Mouse (Mus musculus) liver, embryonic 12.5 days (tissue): ENCODE measurements at regions not wholly inside any gene's neighbourhood (a gene's known extent, or its start where the extent isn't known, plus 50 kb on each side); places are given as distances from the start of the nearest gene placed in this dataset.

Experiments
- ATAC-seq: fragments of 200-750 bp; cut with Nextera tagmentation; 2 replicates; pipeline ENCODE4 v1.8.0; 2017; ENCODE audit warnings: moderate number of reproducible peaks, mild to moderate bottlenecking, moderate library complexity
- H3K27ac ChIP-seq: fragments of 300-500 bp; sonication (generic); 2 replicates; pipeline ENCODE4 v1.5.1; 2016; ENCODE audit warnings: mild to moderate bottlenecking
- H3K27me3 ChIP-seq: fragments of 300-500 bp; sonication (generic); replicated peaks from 2 replicates; pipeline ENCODE4 v1.6.1; 2016; ENCODE audit warnings: mild to moderate bottlenecking, moderate library complexity
- H3K36me3 ChIP-seq: fragments of 300-500 bp; sonication (generic); 2 replicates; pipeline ENCODE4 v1.6.1; 2016; ENCODE audit warnings: mild to moderate bottlenecking, moderate library complexity
- H3K4me1 ChIP-seq: fragments of 300-500 bp; sonication (generic); 2 replicates; pipeline ENCODE4 v1.6.1; 2016
- H3K4me2 ChIP-seq: fragments of 300-500 bp; sonication (generic); 2 replicates; pipeline ENCODE4 v1.6.1; 2016; ENCODE audit warnings: mild to moderate bottlenecking, moderate library complexity
- H3K4me3 ChIP-seq: fragments of 300-500 bp; sonication (generic); 2 replicates; pipeline ENCODE4 v1.5.1; 2016; ENCODE audit warnings: mild to moderate bottlenecking, moderate library complexity
- H3K9ac ChIP-seq: fragments of 300-500 bp; sonication (generic); 2 replicates; pipeline ENCODE4 v1.6.1; 2016; ENCODE audit warnings: mild to moderate bottlenecking, moderate library complexity
- H3K9me3 ChIP-seq: fragments of 300-500 bp; sonication (generic); replicated peaks from 2 replicates; pipeline ENCODE4 v1.6.1; 2016; ENCODE audit warnings: mild to moderate bottlenecking, moderate library complexity
- WGBS: fragments of 180-500 bp; shearing (Covaris S2); methylation state at CpG from one replicate; pipeline ENCODE4 v1.1.7; 2016; ENCODE audit not compliant: insufficient replicate concordance; 5-methylcytosine and 5-hydroxymethylcytosine counted together

DNA sequence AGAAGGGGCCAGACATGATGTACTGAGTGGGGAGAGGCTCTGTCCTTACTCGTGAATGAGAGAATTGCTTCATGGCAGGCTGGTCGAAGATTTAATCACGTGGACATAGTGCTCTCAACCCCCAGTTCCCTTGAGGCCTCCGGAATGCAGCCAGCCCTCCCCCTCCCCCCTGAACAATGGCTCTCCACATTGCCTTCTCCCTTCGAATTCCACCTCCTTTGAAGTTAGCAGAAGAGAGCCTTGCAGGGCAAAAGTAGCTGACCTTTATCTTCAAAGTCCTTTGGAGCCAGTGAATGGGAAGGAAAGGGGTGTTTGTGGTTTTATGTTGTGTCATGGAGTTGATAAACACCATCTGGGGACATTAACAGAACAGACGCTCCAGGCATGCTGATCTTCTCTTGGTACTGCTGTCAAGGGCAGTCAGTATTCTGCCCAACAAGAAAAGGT lies 187.9 kb upstream of the Egfl6 start:
- H3K27ac ChIP-seq, result no peak overlapping the region
- no peaks in the 10 kb centered on the region for H3K36me3 ChIP-seq
- H3K27me3 ChIP-seq, result 0 out of 2 replicates have a peak, but pooled peaks cover 7% of the 10 kb centered on the region
- peak; percentile 51; the same call in 1 of the 2 replicates for ATAC-seq
- H3K9ac ChIP-seq, result no peak overlapping the region
- H3K9me3 ChIP-seq, result no peaks in the 10 kb centered on the region
- H3K4me2 ChIP-seq, result no peak overlapping the region
- WGBS, result 8% methylated on average over 6 of the region's 6 CpGs
- H3K4me1 ChIP-seq, result no peaks in the 10 kb centered on the region
- no peak overlapping the region for H3K4me3 ChIP-seq

GRCm38 (mm10) chrX:166766991-166767390 lies 181.5 kb upstream of the Egfl6 start:
- no peak for ATAC-seq
- WGBS, result 73% methylated on average over 6 of the region's 6 CpGs
- no peak overlapping the region for H3K4me2 ChIP-seq
- H3K9ac ChIP-seq, result no peak overlapping the region
- no peaks in the 10 kb centered on the region for H3K9me3 ChIP-seq
- no peak overlapping the region for H3K27ac ChIP-seq
- no peaks in the 10 kb centered on the region for H3K4me1 ChIP-seq
- H3K4me3 ChIP-seq, result no peak overlapping the region
- H3K36me3 ChIP-seq, result no peaks in the 10 kb centered on the region
- H3K27me3 ChIP-seq, result 0 out of 2 replicates have a peak, but pooled peaks cover 3% of the 10 kb centered on the region

- no peaks in the 10 kb centered on the region for H3K4me1 ChIP-seq
- H3K9me3 ChIP-seq, result no peaks in the 10 kb centered on the region
- H3K4me2 ChIP-seq, result no peak overlapping the region
- H3K36me3 ChIP-seq, result no peaks in the 10 kb centered on the region
- no peak for ATAC-seq
- H3K9ac ChIP-seq, result no peak overlapping the region
- H3K27me3 ChIP-seq, result no peaks in the 10 kb centered on the region
- no peak overlapping the region for H3K4me3 ChIP-seq
- H3K27ac ChIP-seq, result no peak overlapping the region
- 49% methylated on average over 2 of the region's 2 CpGs for WGBS
Measured at GRCm38 (mm10) chrX:166765647-166766046, 180.1 kb upstream of the Egfl6 start.

DNA sequence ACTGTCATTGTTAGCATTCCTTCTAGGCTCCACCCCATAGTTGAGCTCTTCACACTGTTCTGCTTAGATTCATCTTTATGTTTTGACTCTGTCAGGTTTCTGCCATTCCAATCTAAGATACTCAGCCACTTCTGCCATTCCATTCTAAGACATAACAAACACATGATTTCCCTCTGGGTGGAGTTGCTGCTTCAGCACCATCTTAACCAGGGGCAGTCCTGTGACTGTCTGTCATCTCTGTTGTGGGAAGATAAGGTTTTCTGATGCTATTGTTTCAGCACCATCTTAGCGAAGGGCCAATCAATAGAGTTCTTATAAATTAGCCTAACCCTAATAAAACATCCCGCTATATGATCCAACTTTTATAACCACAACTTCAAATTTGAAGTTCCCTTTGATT lies 176.6 kb upstream of the Egfl6 start:
- Histone ChIP-seq H3K4me2 (no peak overlapping the region), H3K4me3 (no peak overlapping the region), H3K9ac (no peak overlapping the region), H3K27ac (no peak overlapping the region), H3K9me3 (no peaks in the 10 kb centered on the region), H3K4me1 (no peaks in the 10 kb centered on the region), H3K36me3 (no peaks in the 10 kb centered on the region), H3K27me3 (no peaks in the 10 kb centered on the region)
- ATAC-seq, result peak; percentile 54; the same call in 1 of the 2 replicates
- 48% methylated on average over 2 of the region's 2 CpGs for WGBS

- no peak overlapping the region for H3K4me2 ChIP-seq
- no peak overlapping the region for H3K4me3 ChIP-seq
- no peaks in the 10 kb centered on the region for H3K36me3 ChIP-seq
- ATAC-seq, result no peak
- H3K9me3 ChIP-seq, result no peaks in the 10 kb centered on the region
- H3K27ac ChIP-seq, result no peak overlapping the region
- no peaks in the 10 kb centered on the region for H3K27me3 ChIP-seq
- 0 out of 2 replicates have a peak, but pooled peaks cover 4% of the 10 kb centered on the region for H3K4me1 ChIP-seq
- 39% methylated on average over 1 of the region's 1 CpGs for WGBS
- H3K9ac ChIP-seq, result no peak overlapping the region
Measured at GRCm38 (mm10) chrX:166757152-166757551, 171.6 kb upstream of the Egfl6 start.

GRCm38 (mm10) chrX:166754967-166755654 lies 169.6 kb upstream of the Egfl6 start:
- WGBS, result 43% methylated on average over 3 of the region's 3 CpGs
- peak; percentile 49; the same call in 1 of the 2 replicates for ATAC-seq
- Histone ChIP-seq H3K4me1 (0 out of 2 replicates have a peak, but pooled peaks cover 4% of the 10 kb centered on the region), H3K4me3 (no peak overlapping the region), H3K9ac (no peak overlapping the region), H3K27ac (no peak overlapping the region), H3K36me3 (no peaks in the 10 kb centered on the region), H3K27me3 (no peaks in the 10 kb centered on the region), H3K9me3 (no peaks in the 10 kb centered on the region), H3K4me2 (0 out of 2 replicates have a peak overlapping the region, but pooled peaks have one; percentile 6)

DNA sequence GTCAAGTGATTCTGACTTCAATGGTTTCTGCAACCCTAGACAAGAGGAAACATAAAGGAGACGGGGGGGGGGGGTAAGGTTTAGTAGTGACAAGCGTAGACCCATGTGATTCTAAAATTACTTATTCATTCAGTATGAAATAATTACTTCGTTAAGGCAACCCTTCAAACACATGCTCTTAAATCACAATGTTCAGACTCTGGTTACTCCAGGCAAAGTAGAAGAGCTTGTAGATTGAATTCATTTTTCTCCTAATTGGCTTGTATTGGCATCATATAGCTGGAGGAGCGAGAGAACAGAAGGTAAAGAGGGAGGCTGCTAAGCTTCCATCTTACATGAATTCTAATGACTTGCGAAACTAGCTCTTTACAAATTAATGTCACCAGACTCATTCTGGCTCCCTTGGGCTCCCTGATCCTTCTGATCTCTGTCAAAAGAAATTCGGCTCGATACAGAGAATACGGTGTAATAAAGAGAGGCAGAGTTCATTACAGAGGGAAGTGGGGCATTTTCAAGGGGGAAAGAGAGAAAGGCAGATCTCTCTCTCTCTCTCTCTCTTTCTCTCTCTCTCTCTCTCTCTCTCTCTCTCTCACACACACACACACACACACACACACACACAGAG lies 163.6 kb upstream of the Egfl6 start:
- Histone ChIP-seq H3K27ac (no peak overlapping the region), H3K4me1 (no peaks in the 10 kb centered on the region), H3K9ac (no peak overlapping the region), H3K4me2 (no peak overlapping the region), H3K4me3 (no peak overlapping the region), H3K36me3 (no peaks in the 10 kb centered on the region), H3K9me3 (no peaks in the 10 kb centered on the region), H3K27me3 (no peaks in the 10 kb centered on the region)
- 71% methylated on average over 8 of the region's 8 CpGs for WGBS
- ATAC-seq, result no peak

DNA sequence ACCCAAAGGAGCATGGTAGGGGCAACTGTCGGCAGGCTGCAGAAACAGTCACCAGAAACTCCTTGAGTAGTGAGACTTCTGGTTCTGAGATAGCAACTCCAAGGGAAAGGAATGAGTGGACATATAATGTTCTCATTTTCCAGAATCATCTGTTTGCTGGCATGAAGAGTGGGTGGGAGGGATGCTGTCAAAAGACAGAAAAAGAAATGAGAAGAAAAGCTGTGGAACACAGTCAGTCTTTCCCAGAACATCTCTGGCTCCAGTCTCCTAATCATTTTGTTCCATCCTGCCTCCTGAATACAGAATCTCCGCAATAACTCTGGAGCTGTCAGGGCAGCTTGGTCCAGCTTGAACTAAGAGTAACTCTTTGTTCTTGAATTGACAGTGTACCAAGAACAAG lies 145.8 kb upstream of the Egfl6 start:
- ATAC-seq, result no peak

DNA sequence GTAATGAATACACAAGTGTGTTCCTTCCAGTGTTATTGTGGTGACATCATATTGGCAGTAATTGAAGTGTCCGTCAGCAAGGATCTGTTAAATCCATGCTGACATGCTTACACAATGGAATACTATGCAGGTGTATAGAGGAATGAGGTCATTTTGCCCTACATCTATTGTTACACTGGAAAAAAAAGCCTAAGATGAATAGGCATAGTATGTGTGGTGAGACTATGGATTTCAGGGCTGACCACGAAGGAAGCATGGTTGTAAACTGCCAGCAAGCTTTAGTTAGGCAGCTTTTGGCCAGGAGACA lies 143.1 kb upstream of the Egfl6 start:
- no peak overlapping the region for H3K4me2 ChIP-seq
- ATAC-seq, result no peak
- no peaks in the 10 kb centered on the region for H3K36me3 ChIP-seq
- no peak overlapping the region for H3K27ac ChIP-seq
- H3K27me3 ChIP-seq, result 0 out of 2 replicates have a peak, but pooled peaks cover 5% of the 10 kb centered on the region
- no peaks in the 10 kb centered on the region for H3K9me3 ChIP-seq
- H3K4me1 ChIP-seq, result no peaks in the 10 kb centered on the region
- no peak overlapping the region for H3K4me3 ChIP-seq
- 73% methylated on average over 2 of the region's 2 CpGs for WGBS
- H3K9ac ChIP-seq, result no peak overlapping the region

More for the DNA sequence above, 145.8 kb upstream of the Egfl6 start:
- no peak overlapping the region for H3K4me3 ChIP-seq
- H3K27me3 ChIP-seq, result 0 out of 2 replicates have a peak, but pooled peaks cover 5% of the 10 kb centered on the region
- H3K9me3 ChIP-seq, result no peaks in the 10 kb centered on the region
- no peaks in the 10 kb centered on the region for H3K36me3 ChIP-seq
- H3K27ac ChIP-seq, result no peak overlapping the region
- no peak overlapping the region for H3K9ac ChIP-seq
- no peak overlapping the region for H3K4me2 ChIP-seq
- H3K4me1 ChIP-seq, result no peaks in the 10 kb centered on the region
- WGBS, result 65% methylated on average over 2 of the region's 2 CpGs

- Histone ChIP-seq H3K4me2 (no peak overlapping the region), H3K9me3 (no peaks in the 10 kb centered on the region), H3K9ac (no peak overlapping the region), H3K4me3 (no peak overlapping the region), H3K27me3 (peaks cover 9% of the 10 kb centered on the region; the same call in 1 of the 2 replicates), H3K4me1 (no peaks in the 10 kb centered on the region), H3K27ac (no peak overlapping the region), H3K36me3 (no peaks in the 10 kb centered on the region)
- ATAC-seq, result no peak
- WGBS, result 64% methylated on average over 7 of the region's 7 CpGs
Measured at GRCm38 (mm10) chrX:166727823-166728621, 142.5 kb upstream of the Egfl6 start.

DNA sequence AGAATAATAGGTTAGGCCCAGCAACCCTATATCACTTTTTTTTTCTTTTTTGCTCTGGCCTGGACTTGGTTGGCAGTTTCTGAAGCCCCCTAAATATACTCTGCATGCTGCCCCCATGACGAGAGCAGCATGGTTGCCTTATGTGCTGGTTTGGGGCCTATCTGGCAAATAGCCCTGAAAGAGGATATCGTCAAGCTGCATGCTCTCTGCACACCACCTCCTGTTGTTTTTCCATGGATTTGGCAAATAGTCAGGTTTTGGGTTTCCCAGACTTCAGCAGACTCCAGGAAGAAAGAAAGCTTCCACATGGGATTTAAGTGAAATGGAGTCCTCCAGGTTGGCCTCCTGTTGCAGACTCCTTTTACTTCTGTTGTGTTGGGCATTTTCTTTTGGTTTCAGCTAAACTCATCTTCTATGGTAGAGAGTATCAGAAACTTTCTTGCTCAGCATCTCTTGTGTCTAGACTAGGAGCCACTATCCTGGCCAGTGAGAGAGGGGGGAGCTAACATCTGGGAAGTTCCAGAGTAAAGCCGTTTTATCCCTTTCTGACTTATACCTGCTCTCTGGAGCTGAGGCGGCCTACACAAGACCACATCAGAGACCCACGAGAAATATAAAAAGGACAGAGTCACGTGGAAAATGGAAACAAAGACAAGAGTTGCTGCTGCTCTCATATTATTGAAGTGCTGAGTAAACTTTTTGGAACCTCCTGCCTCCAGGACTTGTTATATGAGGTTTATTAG lies 140.4 kb upstream of the Egfl6 start:
- 64% methylated on average over 6 of the region's 6 CpGs for whole genome bisulfite sequencing
- Histone ChIP-seq H3K4me1 (no peaks in the 10 kb centered on the region), H3K9ac (no peak overlapping the region), H3K27ac (no peak overlapping the region), H3K36me3 (no peaks in the 10 kb centered on the region), H3K27me3 (peaks cover 9% of the 10 kb centered on the region; the same call in 1 of the 2 replicates), H3K9me3 (no peaks in the 10 kb centered on the region), H3K4me3 (no peak overlapping the region), H3K4me2 (no peak overlapping the region)
- no peak for ATAC-seq
